Mouse (Mus musculus) hindbrain, embryonic 10.5 days (tissue): ENCODE results near the gene Dohh. TPM values are rescaled to one million over a fixed set of nuclear protein-coding genes. Genes with fewer than 3 reads are reported as not detected.
A peak's percentile ranks its signal among the peaks of the same experiment; 100 is the strongest.

Source experiments
- DNase-seq: peaks from one replicate; pipeline ENCODE4 v3.0.0-alpha.2; 2017; ENCODE audit warnings: low spot score
- H3K27ac ChIP-seq: fragments of 300-500 bp; sonication (generic); 2 replicates; pipeline ENCODE4 v1.5.1; 2016; ENCODE audit warnings: mild to moderate bottlenecking, moderate library complexity
- H3K27me3 ChIP-seq: fragments of 300-500 bp; sonication (generic); 2 replicates; pipeline ENCODE4 v1.6.1; 2016; ENCODE audit warnings: mild to moderate bottlenecking; ENCODE audit not compliant: poor library complexity, insufficient read depth, severe bottlenecking
- H3K36me3 ChIP-seq: fragments of 300-500 bp; sonication (generic); 2 replicates; pipeline ENCODE4 v1.6.1; 2016; ENCODE audit warnings: mild to moderate bottlenecking, moderate library complexity
- H3K4me1 ChIP-seq: fragments of 300-500 bp; sonication (generic); replicated peaks from 2 replicates; pipeline ENCODE4 v1.6.1; 2016; ENCODE audit warnings: mild to moderate bottlenecking
- H3K4me3 ChIP-seq: fragments of 300-500 bp; sonication (generic); 2 replicates; pipeline ENCODE4 v1.5.1; 2016; ENCODE audit warnings: mild to moderate bottlenecking, moderate library complexity
- H3K9me3 ChIP-seq: fragments of 300-500 bp; sonication (generic); 2 replicates; pipeline ENCODE4 v1.6.1; 2016; ENCODE audit warnings: mild to moderate bottlenecking, moderate library complexity
- WGBS: fragments of 180-500 bp; shearing (Covaris S2); methylation state at CpG from one replicate; pipeline ENCODE4 v1.1.7; 2016; 5-methylcytosine and 5-hydroxymethylcytosine counted together
- polyA plus RNA-seq: library from polyadenylated mRNA; unstranded; fragments of >200 nt; fragmentation: Nextera tagmentation; extraction: Ambion mirVana; gene quantifications from 2 replicates; pipeline ENCODE4 v1.2.1, GENCODE M21; 2016

Dohh gene
- 95.8 and 98.2 TPM in 2 replicates for polyA plus RNA-seq

- WGBS, result 9% methylated on average over 54 of the region's 54 CpGs
- H3K9me3 ChIP-seq, result no peaks in the 10 kb centered on the region
- H3K27me3 ChIP-seq, result no peaks in the 10 kb centered on the region
- peak within 1 kb of the TSS; percentile 98 for H3K4me3 ChIP-seq
- peak within 1 kb of the TSS; percentile 91 for H3K27ac ChIP-seq
- peaks cover 26% of the 10 kb centered on the region for H3K4me1 ChIP-seq
- peaks cover 33% of the 10 kb centered on the region for H3K36me3 ChIP-seq
- DNase-seq, result peak; percentile 98
Measured at GRCm38 (mm10) chr10:81383802-81384604, at the start of gene Dohh, which contains the start of gene Gm48551. Gene Dohh (plus strand): TSS chr10:81384428. Gene Gm48551 (plus strand): TSS chr10:81384466.

- Histone ChIP-seq H3K9me3 (no peaks in the 10 kb centered on the region), H3K4me3 (peak overlapping the region; percentile 27), H3K4me1 (peaks cover 52% of the 10 kb centered on the region), H3K27ac (peak overlapping the region; percentile 83), H3K36me3 (no peaks in the 10 kb centered on the region), H3K27me3 (peaks cover 85% of the 10 kb centered on the region)
- peak; percentile 61 for DNase-seq
- WGBS, result 33% methylated on average over 19 of the region's 19 CpGs
Measured at GRCm38 (mm10) chr10:81335393-81336340, 48.6 kb upstream of the Dohh start.

- H3K36me3 ChIP-seq, result no peaks in the 10 kb centered on the region
- no peak overlapping the region for H3K4me3 ChIP-seq
- H3K27me3 ChIP-seq, result peaks cover 86% of the 10 kb centered on the region
- WGBS, result 93% methylated on average over 4 of the region's 4 CpGs
- no peak for DNase-seq
- H3K9me3 ChIP-seq, result no peaks in the 10 kb centered on the region
- peak overlapping the region; percentile 83; the same call in 1 of the 2 replicates for H3K27ac ChIP-seq
- H3K4me1 ChIP-seq, result peaks cover 61% of the 10 kb centered on the region
Measured at GRCm38 (mm10) chr10:81336558-81336957, 47.7 kb upstream of the Dohh start.

GRCm38 (mm10) chr10:81340551-81341332 is 43.5 kb upstream of the Dohh start:
- Histone ChIP-seq H3K36me3 (peaks cover 8% of the 10 kb centered on the region), H3K9me3 (no peaks in the 10 kb centered on the region), H3K4me3 (0 out of 2 replicates have a peak overlapping the region, but pooled peaks have one; percentile 5), H3K4me1 (peaks cover 42% of the 10 kb centered on the region), H3K27ac (no peak overlapping the region), H3K27me3 (peaks cover 89% of the 10 kb centered on the region)
- no peak for DNase-seq
- 35% methylated on average over 17 of the region's 17 CpGs for WGBS

- DNase-seq, result peak; percentile 74
- Histone ChIP-seq H3K27me3 (peaks cover 91% of the 10 kb centered on the region), H3K27ac (no peak overlapping the region), H3K36me3 (peaks cover 15% of the 10 kb centered on the region), H3K4me3 (0 out of 2 replicates have a peak overlapping the region, but pooled peaks have one; percentile 5), H3K9me3 (no peaks in the 10 kb centered on the region), H3K4me1 (peaks cover 41% of the 10 kb centered on the region)
- WGBS, result 32% methylated on average over 16 of the region's 16 CpGs
Measured at GRCm38 (mm10) chr10:81341333-81341949, 42.8 kb upstream of the Dohh start.

- 8% methylated on average over 58 of the region's 67 CpGs for WGBS
- peak within 1 kb of the TSS; percentile 66; the same call in 1 of the 2 replicates for H3K27ac ChIP-seq
- peaks cover 91% of the 10 kb centered on the region for H3K27me3 ChIP-seq
- peak within 1 kb of the TSS; percentile 56 for H3K4me3 ChIP-seq
- no peaks in the 10 kb centered on the region for H3K9me3 ChIP-seq
- no peak for DNase-seq
- H3K36me3 ChIP-seq, result peaks cover 26% of the 10 kb centered on the region
- H3K4me1 ChIP-seq, result peaks cover 49% of the 10 kb centered on the region
Measured at GRCm38 (mm10) chr10:81342686-81343505, 41.3 kb upstream of the Dohh start, which contains the start of gene Gipc3. Gene Gipc3 (minus strand): TSS chr10:81343266.

- Histone ChIP-seq H3K4me3 (no peak overlapping the region), H3K27me3 (peaks cover 93% of the 10 kb centered on the region)
- no peak for DNase-seq
Measured at GRCm38 (mm10) chr10:81344421-81345161, 39.6 kb upstream of the Dohh start.

GRCm38 (mm10) chr10:81345162-81345534 is 39.1 kb upstream of the Dohh start:
- no peaks in the 10 kb centered on the region for H3K9me3 ChIP-seq
- DNase-seq, result no peak
- WGBS, result 86% methylated on average over 4 of the region's 4 CpGs
- peaks cover 90% of the 10 kb centered on the region for H3K27me3 ChIP-seq
- H3K4me1 ChIP-seq, result peaks cover 63% of the 10 kb centered on the region
- no peak overlapping the region for H3K27ac ChIP-seq
- no peak overlapping the region for H3K4me3 ChIP-seq
- peaks cover 38% of the 10 kb centered on the region for H3K36me3 ChIP-seq

More at GRCm38 (mm10) chr10:81344421-81345161, 39.6 kb upstream of the Dohh start:
- Histone ChIP-seq H3K4me1 (peaks cover 61% of the 10 kb centered on the region), H3K9me3 (no peaks in the 10 kb centered on the region), H3K36me3 (peaks cover 38% of the 10 kb centered on the region), H3K27ac (no peak overlapping the region)
- WGBS, result 55% methylated on average over 8 of the region's 8 CpGs

- Histone ChIP-seq H3K4me3 (peak overlapping the region; percentile 46), H3K27ac (peak overlapping the region; percentile 17; the same call in 1 of the 2 replicates), H3K9me3 (no peaks in the 10 kb centered on the region), H3K27me3 (peaks cover 75% of the 10 kb centered on the region), H3K36me3 (peaks cover 38% of the 10 kb centered on the region), H3K4me1 (peaks cover 56% of the 10 kb centered on the region)
- WGBS, result 6% methylated on average over 55 of the region's 55 CpGs
- peak; percentile 73 for DNase-seq
Measured at GRCm38 (mm10) chr10:81346453-81347067, 37.7 kb upstream of the Dohh start.

- Histone ChIP-seq H3K4me1 (peaks cover 47% of the 10 kb centered on the region), H3K9me3 (no peaks in the 10 kb centered on the region), H3K36me3 (peaks cover 38% of the 10 kb centered on the region), H3K4me3 (peak overlapping the region; percentile 92), H3K27ac (peak overlapping the region; percentile 89), H3K27me3 (peaks cover 50% of the 10 kb centered on the region)
- 4% methylated on average over 12 of the region's 12 CpGs for WGBS
- DNase-seq, result peak; percentile 47
Measured at GRCm38 (mm10) chr10:81349146-81349545, 35.1 kb upstream of the Dohh start.
